Mouse (Mus musculus): ENCODE measurements at regions not wholly inside any gene's neighbourhood (a gene's known extent, or its start where the extent isn't known, plus 50 kb on each side); places are given as distances from the start of the nearest gene placed in this dataset.

- DNase-seq = no peak
Observed at GRCm38 (mm10) chrX:61652377-61652776, 56.9 kb upstream of the Ldoc1 start.

- peak; percentile 14 for DNase-seq
Observed at GRCm38 (mm10) chrX:61653077-61653476, 56.2 kb upstream of the Ldoc1 start.

Measured in cerebellum, adult 11-12 months (tissue).